Mouse (Mus musculus) cerebellum, postnatal 14 days (tissue): ENCODE measurements around the gene Med14.

Experiments
- DNase-seq, 2 experiments: peaks; one replicate each; pipeline ENCODE4 v3.0.0; 2021; ENCODE audit warnings: mixed read lengths in 2 of 2

Gene Med14

GRCm38 (mm10) chrX:12653879-12654278 lies 108.0 kb downstream of the Med14 start:
- no peak for DNase-seq

- DNase-seq, result no peak
Observed at GRCm38 (mm10) chrX:12651906-12652305, 110.0 kb downstream of the Med14 start.

GRCm38 (mm10) chrX:12645531-12646304 lies 116.2 kb downstream of the Med14 start:
- peak; percentile 73 to 77 for DNase-seq

GRCm38 (mm10) chrX:12644976-12645375 lies 116.9 kb downstream of the Med14 start:
- peak in 1 of 2 experiments; percentile 1 for DNase-seq
